Mouse (Mus musculus) thymus, adult 2 months (tissue): ENCODE results near the gene Fbn1.

Source experiments
- CTCF ChIP-seq: fragments of 200-500 bp; IDR thresholded peaks from 2 replicates; pipeline ENCODE4 v1.5.1; 2012; ENCODE audit warnings: mild to moderate bottlenecking, control low read depth, low read length, moderate library complexity, borderline replicate concordance; ENCODE audit not compliant: control insufficient read depth, poor library complexity, insufficient read depth; ENCODE audit errors: extremely low read depth
- POLR2A ChIP-seq: fragments of 200-500 bp; IDR thresholded peaks from 2 replicates; pipeline ENCODE4 v1.6.1; 2012; ENCODE audit warnings: mild to moderate bottlenecking, low read length, control low read depth, moderate library complexity; ENCODE audit not compliant: control insufficient read depth, poor library complexity, insufficient read depth; ENCODE audit errors: extremely low read depth

DNA sequence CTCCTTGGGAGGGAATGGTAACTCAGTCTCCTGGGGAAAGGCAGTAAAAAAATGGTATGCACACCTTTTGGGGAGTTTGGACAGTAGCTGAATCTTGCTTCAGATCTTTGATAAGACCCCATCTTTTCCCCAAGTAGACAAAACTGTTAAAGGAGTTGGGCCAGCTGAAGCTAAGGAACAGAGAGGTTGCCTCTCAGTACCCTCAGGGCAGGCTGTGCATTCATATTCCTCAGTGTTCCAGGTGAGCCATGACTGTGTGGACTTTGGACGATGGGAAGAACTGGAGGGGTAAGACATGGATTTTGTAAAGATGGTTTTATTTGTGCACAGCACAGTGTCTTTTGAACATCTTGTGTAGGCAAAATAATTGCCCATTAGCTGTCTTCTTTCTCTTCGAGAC is 247.5 kb downstream of the Fbn1 start:
- TF ChIP-seq POLR2A: no peak
- no peak for TF ChIP-seq CTCF
